Mouse (Mus musculus): ENCODE results near the gene Erbb4.

Erbb4 gene

GRCm38 (mm10) chr1:68503873-68504272 is 604.0 kb downstream of the Erbb4 start:
- DNase-seq (ENCODE audit: low spot score): no peak

GRCm38 (mm10) chr1:68501561-68501960 is 606.3 kb downstream of the Erbb4 start:
- DNase-seq (ENCODE audit: low spot score): no peak

GRCm38 (mm10) chr1:68466390-68466960 is 641.4 kb downstream of the Erbb4 start:
- no peak for DNase-seq (ENCODE audit: low spot score)

GRCm38 (mm10) chr1:68451274-68451673 is 656.6 kb downstream of the Erbb4 start:
- DNase-seq (ENCODE audit: low spot score): no peak

GRCm38 (mm10) chr1:68424336-68424983 is 683.4 kb downstream of the Erbb4 start:
- DNase-seq (ENCODE audit: low spot score): no peak

GRCm38 (mm10) chr1:68401204-68401603 is 706.7 kb downstream of the Erbb4 start:
- no peak for DNase-seq (ENCODE audit: low spot score)

- no peak for DNase-seq (ENCODE audit: low spot score)
These were observed 736.3 kb downstream of the Erbb4 start for GRCm38 (mm10) chr1:68371531-68371930.

- DNase-seq (ENCODE audit: low spot score): no peak
These were observed 774.1 kb downstream of the Erbb4 start for GRCm38 (mm10) chr1:68333714-68334113.

GRCm38 (mm10) chr1:68305813-68306212 is 802.0 kb downstream of the Erbb4 start:
- DNase-seq (ENCODE audit: low spot score): no peak

- DNase-seq (ENCODE audit: low spot score): no peak
These were observed 823.4 kb downstream of the Erbb4 start for GRCm38 (mm10) chr1:68284443-68284842.

GRCm38 (mm10) chr1:68275819-68276218 is 832.0 kb downstream of the Erbb4 start:
- no peak for DNase-seq (ENCODE audit: low spot score)

GRCm38 (mm10) chr1:68178580-68178979 is 929.3 kb downstream of the Erbb4 start:
- no peak for DNase-seq (ENCODE audit: low spot score)

GRCm38 (mm10) chr1:68155253-68155652 is 952.6 kb downstream of the Erbb4 start:
- no peak for DNase-seq (ENCODE audit: low spot score)

- DNase-seq (ENCODE audit: low spot score): no peak
These were observed 957.3 kb downstream of the Erbb4 start for GRCm38 (mm10) chr1:68150572-68150971.

- DNase-seq (ENCODE audit: low spot score): no peak
These were observed 965.1 kb downstream of the Erbb4 start for GRCm38 (mm10) chr1:68142562-68143350.

GRCm38 (mm10) chr1:68134943-68135342 is 972.9 kb downstream of the Erbb4 start:
- DNase-seq (ENCODE audit: low spot score): no peak

- DNase-seq (ENCODE audit: low spot score): no peak
These were observed 973.4 kb downstream of the Erbb4 start for GRCm38 (mm10) chr1:68134450-68134849.

GRCm38 (mm10) chr1:68123541-68123940 is 984.3 kb downstream of the Erbb4 start:
- no peak for DNase-seq (ENCODE audit: low spot score)

- no peak for DNase-seq (ENCODE audit: low spot score)
These were observed 987.5 kb downstream of the Erbb4 start for GRCm38 (mm10) chr1:68120364-68120763.

GRCm38 (mm10) chr1:68115721-68116120 is 992.1 kb downstream of the Erbb4 start:
- no peak for DNase-seq (ENCODE audit: low spot score)

- no peak for DNase-seq (ENCODE audit: low spot score)
These were observed 1001.4 kb downstream of the Erbb4 start for GRCm38 (mm10) chr1:68106543-68106860.

GRCm38 (mm10) chr1:68105834-68106542 is 1001.9 kb downstream of the Erbb4 start:
- DNase-seq (ENCODE audit: low spot score): no peak

GRCm38 (mm10) chr1:68089623-68090022 is 1018.2 kb downstream of the Erbb4 start:
- DNase-seq (ENCODE audit: low spot score): no peak

Data from ovary, postnatal 36 days (tissue).